Mouse (Mus musculus) thymus, adult 2 months (tissue): ENCODE measurements around the gene Rpap1.

ENCODE experiments used
- CTCF ChIP-seq: fragments of 200-500 bp; IDR thresholded peaks from 2 replicates; pipeline ENCODE4 v1.5.1; 2012; ENCODE audit warnings: mild to moderate bottlenecking, control low read depth, low read length, moderate library complexity, borderline replicate concordance; ENCODE audit not compliant: control insufficient read depth, poor library complexity, insufficient read depth; ENCODE audit errors: extremely low read depth
- POLR2A ChIP-seq: fragments of 200-500 bp; IDR thresholded peaks from 2 replicates; pipeline ENCODE4 v1.6.1; 2012; ENCODE audit warnings: mild to moderate bottlenecking, low read length, control low read depth, moderate library complexity; ENCODE audit not compliant: control insufficient read depth, poor library complexity, insufficient read depth; ENCODE audit errors: extremely low read depth

- TF ChIP-seq CTCF (no peak), POLR2A (no peak)
Measured at GRCm38 (mm10) chr2:119789996-119790395, 2.7 kb upstream of the Rpap1 start.
